Mouse (Mus musculus) liver, embryonic 15.5 days (tissue): ENCODE data around the gene Fgfr1op. TPM values are rescaled to one million over a fixed set of nuclear protein-coding genes. Genes with fewer than 3 reads are reported as not detected.
A peak's percentile ranks its signal among the peaks of the same experiment; 100 is the strongest.
"Not testable (repeated sequence)": the region's sequence is repeated elsewhere in the genome, so short reads cannot be mapped to it uniquely, and the experiment has no call there.

Experiments used
- ATAC-seq: fragments of 200-750 bp; cut with Nextera tagmentation; 2 replicates; pipeline ENCODE4 v1.8.0; 2017; ENCODE audit warnings: moderate number of reproducible peaks, mild to moderate bottlenecking, moderate library complexity; ENCODE audit not compliant: insufficient read depth
- H3K27ac ChIP-seq: fragments of 300-500 bp; sonication (generic); replicated peaks from 2 replicates; pipeline ENCODE4 v1.5.1; 2015; ENCODE audit warnings: mild to moderate bottlenecking, inconsistent platforms
- H3K27me3 ChIP-seq: fragments of 300-500 bp; sonication (generic); 2 replicates; pipeline ENCODE4 v1.6.1; 2015; ENCODE audit warnings: mild to moderate bottlenecking, inconsistent platforms
- H3K36me3 ChIP-seq: fragments of 300-500 bp; sonication (generic); replicated peaks from 2 replicates; pipeline ENCODE4 v1.6.1; 2015; ENCODE audit warnings: moderate library complexity, mild to moderate bottlenecking, inconsistent platforms
- H3K4me1 ChIP-seq: fragments of 300-500 bp; sonication (generic); replicated peaks from 2 replicates; pipeline ENCODE4 v1.6.1; 2015; ENCODE audit warnings: inconsistent platforms
- H3K4me2 ChIP-seq: fragments of 300-500 bp; sonication (generic); 2 replicates; pipeline ENCODE4 v1.6.1; 2015; ENCODE audit warnings: moderate library complexity, mild to moderate bottlenecking, inconsistent platforms
- H3K4me3 ChIP-seq: fragments of 300-500 bp; sonication (generic); replicated peaks from 2 replicates; pipeline ENCODE4 v1.5.1; 2015; ENCODE audit warnings: mild to moderate bottlenecking, inconsistent platforms
- H3K9ac ChIP-seq: fragments of 300-500 bp; sonication (generic); 2 replicates; pipeline ENCODE4 v1.6.1; 2015; ENCODE audit warnings: moderate library complexity, mild to moderate bottlenecking, inconsistent platforms
- H3K9me3 ChIP-seq: fragments of 300-500 bp; sonication (generic); replicated peaks from 2 replicates; pipeline ENCODE4 v1.6.1; 2016; ENCODE audit warnings: inconsistent platforms
- WGBS: fragments of 180-500 bp; shearing (Covaris S2); methylation state at CpG from one replicate; pipeline ENCODE4 v1.1.7; 2015; ENCODE audit warnings: mixed read lengths; ENCODE audit not compliant: insufficient replicate concordance; 5-methylcytosine and 5-hydroxymethylcytosine counted together
- polyA plus RNA-seq: library from polyadenylated mRNA; unstranded; fragments of >200 nt; fragmentation: Nextera tagmentation; extraction: Ambion mirVana; gene quantifications from 2 replicates; pipeline ENCODE4 v1.2.1, GENCODE M21; 2015

Fgfr1op gene
- 9.7 and 9.8 TPM in 2 replicates for polyA plus RNA-seq

DNA sequence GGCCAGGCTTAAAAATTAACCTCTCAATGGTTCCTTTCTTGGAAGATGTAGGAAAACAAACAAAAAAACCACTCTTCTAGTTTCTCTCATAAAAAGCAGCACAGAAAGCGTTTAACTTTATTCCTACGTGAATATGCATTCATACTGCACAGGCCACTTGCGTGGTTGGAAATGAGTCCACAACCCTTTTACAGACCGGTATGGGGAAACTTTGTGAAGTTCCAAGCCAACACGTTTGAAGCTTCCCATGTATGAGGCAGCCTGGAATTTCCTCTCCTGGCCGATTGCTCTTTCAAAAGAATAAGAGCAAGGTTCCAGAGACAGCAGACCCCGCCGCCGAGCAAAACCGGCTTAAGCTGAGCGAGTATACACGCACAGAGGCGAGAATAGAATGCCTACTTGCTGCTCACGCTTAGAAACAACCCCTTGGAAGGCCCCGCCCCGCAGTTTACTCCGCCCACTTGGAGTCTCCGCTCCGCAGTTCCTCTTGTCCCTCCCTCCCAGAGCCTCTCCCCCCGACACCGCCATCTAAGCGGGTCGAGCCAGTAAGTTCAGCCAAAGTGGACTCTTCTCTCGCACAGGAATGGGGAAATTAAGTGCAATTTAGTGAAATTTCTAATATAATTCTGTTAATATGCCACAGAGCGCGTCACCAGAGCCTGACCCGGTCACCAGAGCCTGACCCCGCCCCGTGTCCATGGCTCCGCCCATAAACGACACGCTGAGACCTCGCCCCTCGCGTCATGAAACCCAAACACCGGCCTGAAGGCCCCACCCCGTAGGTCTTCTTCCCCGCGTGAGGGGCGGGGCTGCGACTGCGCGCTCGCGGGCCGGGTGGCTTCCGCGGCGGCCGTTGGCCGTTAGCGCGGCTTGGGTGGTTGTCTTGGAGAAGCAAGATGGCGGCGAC, at the start of gene Fgfr1op:
Fgfr1op (plus strand) TSS at position 801 of the 907 bp plus-strand sequence.
- H3K4me3 ChIP-seq: peak within 1 kb of the TSS; percentile 65
- 1% methylated on average over 17 of the region's 55 CpGs for WGBS
- ATAC-seq: peak; percentile 97
- peaks cover 13% of the 10 kb centered on the region for H3K36me3 ChIP-seq
- H3K4me1 ChIP-seq, H3K27me3 ChIP-seq, H3K9me3 ChIP-seq: not testable (repeated sequence)
- 0 out of 2 replicates have a peak within 1 kb of the TSS, but pooled peaks have one; percentile 59 for H3K27ac ChIP-seq
- peak within 1 kb of the TSS; percentile 60; the same call in 1 of the 2 replicates for H3K9ac ChIP-seq
- H3K4me2 ChIP-seq: peak within 1 kb of the TSS; percentile 58

DNA sequence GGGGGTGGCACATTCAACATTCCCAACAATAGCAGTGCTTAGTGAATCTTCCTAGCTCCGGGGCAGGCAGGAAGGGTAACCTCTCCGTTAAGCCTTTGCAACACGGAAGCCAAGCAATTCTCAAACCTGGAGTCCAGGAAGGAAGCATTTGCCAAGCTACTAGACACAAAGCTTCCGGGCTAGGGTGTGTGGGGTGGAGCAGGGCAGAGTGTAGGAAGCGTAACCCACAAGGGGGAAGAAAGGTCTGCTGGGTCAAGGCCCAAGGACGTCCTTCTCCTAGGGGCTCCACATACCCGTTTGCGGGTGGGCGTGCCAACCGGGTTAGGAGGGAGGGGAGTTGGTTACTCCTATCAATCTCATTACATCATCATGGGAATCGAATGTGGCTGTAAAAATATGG, 48.9 kb upstream of the Fgfr1op start:
- H3K27me3 ChIP-seq, ATAC-seq, H3K4me1 ChIP-seq, H3K9ac ChIP-seq, H3K27ac ChIP-seq, H3K4me2 ChIP-seq, H3K4me3 ChIP-seq, H3K9me3 ChIP-seq, H3K36me3 ChIP-seq: not testable (repeated sequence)
- 15% methylated on average over 8 of the region's 11 CpGs for WGBS

DNA sequence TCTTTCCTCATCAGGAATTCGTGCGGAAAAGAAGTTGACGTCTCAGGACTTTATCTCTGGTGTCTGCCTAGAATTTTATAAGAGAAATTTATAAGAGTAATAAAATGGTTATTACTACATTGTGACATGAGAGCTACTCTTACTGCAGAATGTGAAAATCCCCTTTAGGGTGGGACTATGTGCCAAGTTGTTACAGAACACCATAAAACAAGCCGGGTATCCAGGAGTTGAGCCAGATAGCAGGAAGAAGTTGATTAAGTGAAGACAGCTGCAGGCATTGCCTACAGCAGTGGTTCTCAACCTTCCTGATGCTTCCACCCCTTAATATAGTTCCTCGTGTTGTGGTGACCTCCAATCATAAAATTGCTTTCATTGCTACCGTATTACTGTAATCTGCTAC, 48.4 kb upstream of the Fgfr1op start:
- H3K27me3 ChIP-seq, ATAC-seq, H3K4me3 ChIP-seq, H3K4me2 ChIP-seq, H3K27ac ChIP-seq, H3K9ac ChIP-seq, H3K36me3 ChIP-seq, H3K9me3 ChIP-seq, H3K4me1 ChIP-seq: not testable (repeated sequence)
- WGBS: no CpG with 5 or more reads among the region's 6 CpGs

DNA sequence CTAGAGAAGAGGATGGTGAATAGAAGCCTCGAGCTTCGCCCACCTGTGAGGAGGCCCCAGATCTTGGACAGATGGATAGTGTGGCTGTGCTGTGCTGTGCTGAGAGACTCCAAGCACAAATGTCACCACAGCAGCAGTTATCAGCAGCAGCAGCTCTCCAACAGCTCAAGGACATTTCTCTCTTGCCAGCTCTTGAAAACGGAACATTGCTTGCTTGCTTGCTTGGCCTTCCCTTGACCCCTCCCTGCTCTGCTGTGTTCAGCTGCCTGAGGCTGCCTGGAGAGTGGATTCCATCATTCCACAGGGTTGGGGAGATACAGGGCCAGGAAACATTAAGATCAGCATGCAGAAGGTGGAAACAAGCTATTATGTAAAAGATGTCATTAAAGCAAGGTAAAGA, 42.3 kb upstream of the Fgfr1op start:
- no CpG with 5 or more reads among the region's 3 CpGs for WGBS

DNA sequence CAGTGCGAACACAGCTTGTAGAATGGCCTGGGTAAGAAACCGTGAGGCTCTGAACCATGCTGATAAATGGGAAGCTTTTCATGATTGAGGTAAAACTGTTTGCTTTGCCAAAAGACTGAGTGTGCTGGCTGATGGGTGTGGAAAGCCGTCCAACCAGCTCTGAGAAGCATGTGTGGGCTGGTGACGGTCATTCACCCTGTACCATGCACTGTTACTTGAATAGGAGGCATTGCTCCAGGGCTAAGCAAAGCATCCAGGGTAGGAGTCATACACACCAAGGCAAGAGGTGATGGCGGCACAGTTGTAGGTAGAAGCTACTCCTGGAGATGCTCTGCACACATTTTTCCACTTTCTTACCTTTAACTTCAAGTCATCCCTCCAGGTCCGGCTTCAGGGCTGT, 40.7 kb upstream of the Fgfr1op start:
- H3K27me3 ChIP-seq, ATAC-seq, H3K4me2 ChIP-seq, H3K36me3 ChIP-seq, H3K27ac ChIP-seq, H3K4me3 ChIP-seq, H3K4me1 ChIP-seq, H3K9me3 ChIP-seq, H3K9ac ChIP-seq: not testable (repeated sequence)
- WGBS: 70% methylated on average over 3 of the region's 6 CpGs

More for the DNA sequence above, 42.3 kb upstream of the Fgfr1op start:
- not testable (repeated sequence) for H3K4me3 ChIP-seq, H3K27ac ChIP-seq, H3K4me2 ChIP-seq, H3K9ac ChIP-seq, ATAC-seq, H3K36me3 ChIP-seq, H3K9me3 ChIP-seq, H3K4me1 ChIP-seq, H3K27me3 ChIP-seq

DNA sequence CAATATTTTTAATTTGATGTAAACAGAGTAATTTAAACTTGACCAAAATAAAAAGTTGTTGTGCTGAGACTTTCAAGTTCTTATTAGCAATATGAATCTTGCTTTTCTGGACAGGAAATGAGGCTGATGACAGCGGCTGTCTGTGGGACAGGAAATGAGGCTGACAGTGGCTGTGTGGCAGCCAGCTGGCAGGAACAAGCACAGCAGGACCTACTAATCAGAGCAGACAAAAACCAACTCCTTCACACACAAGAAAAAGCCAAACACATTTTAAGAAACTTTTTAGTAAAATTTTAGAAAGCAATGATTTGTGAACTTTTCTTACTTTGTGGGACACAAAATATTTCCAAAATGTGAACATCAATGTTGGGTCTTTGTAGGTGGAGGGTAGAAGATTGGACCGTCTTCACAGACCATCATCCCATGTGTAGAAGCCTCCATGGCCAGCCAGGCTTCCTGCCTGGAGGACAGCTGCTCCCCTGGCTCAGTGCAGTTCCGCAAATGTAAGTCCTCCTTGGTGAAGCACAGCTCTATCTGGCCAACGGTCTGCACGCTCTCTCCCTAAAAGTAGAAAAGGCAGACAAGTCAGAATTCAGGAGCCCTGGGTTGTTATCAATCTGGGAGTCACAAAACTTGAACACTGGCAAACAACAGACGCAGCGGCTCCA, 36.8 kb upstream of the Fgfr1op start:
- H3K27me3 ChIP-seq, H3K4me1 ChIP-seq, H3K9me3 ChIP-seq, H3K4me2 ChIP-seq, H3K4me3 ChIP-seq, H3K36me3 ChIP-seq, H3K27ac ChIP-seq, ATAC-seq, H3K9ac ChIP-seq: not testable (repeated sequence)
- 40% methylated on average over 1 of the region's 7 CpGs for WGBS

DNA sequence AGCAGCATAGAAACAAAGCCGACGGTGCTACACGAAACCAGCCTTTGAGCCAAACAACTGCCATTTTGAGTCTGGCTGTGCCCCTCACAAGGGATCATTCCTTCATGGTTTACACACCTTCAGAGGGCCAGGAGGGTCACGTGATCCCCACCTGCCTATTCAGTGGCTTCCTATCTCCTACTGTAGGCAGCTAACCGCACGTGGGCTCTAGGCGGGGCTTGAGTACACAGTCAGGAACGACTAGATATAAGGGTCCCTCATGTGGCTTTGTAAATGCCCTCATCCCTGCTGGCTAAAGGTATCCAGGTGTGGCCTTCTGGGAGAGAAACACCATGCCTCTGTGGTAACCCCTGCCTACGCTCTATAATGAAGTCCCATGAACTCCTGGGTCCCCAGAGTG, 35.7 kb upstream of the Fgfr1op start:
- ATAC-seq, H3K4me3 ChIP-seq: not testable (repeated sequence)

DNA sequence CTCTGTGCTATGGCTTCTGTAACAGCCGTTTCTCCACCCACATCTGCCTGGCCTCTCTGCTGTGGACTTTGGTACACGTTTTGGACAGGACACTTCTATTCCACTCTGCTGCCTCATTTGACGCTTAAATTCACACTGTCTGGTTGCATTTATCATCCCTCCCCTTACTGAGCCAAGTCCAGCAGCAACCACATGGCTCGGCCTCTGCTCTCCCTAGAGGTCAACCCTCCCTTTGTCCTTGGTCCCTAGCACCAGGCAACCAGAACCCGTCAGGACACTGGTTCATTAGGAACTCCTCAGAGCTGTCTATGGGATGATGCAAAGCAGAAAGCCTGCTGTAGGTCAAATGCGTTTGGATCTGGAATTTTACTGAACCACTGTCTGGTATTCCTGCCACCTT, 34.5 kb upstream of the Fgfr1op start:
- not testable (repeated sequence) for H3K27ac ChIP-seq, H3K27me3 ChIP-seq, H3K4me1 ChIP-seq, H3K36me3 ChIP-seq, H3K4me3 ChIP-seq, H3K4me2 ChIP-seq, H3K9ac ChIP-seq, H3K9me3 ChIP-seq, ATAC-seq
- no CpG with 5 or more reads among the region's 6 CpGs for whole genome bisulfite sequencing

More for the DNA sequence above, 35.7 kb upstream of the Fgfr1op start:
- H3K4me1 ChIP-seq, H3K27ac ChIP-seq, H3K9me3 ChIP-seq, H3K36me3 ChIP-seq, H3K4me2 ChIP-seq, H3K27me3 ChIP-seq, H3K9ac ChIP-seq: not testable (repeated sequence)
- WGBS: 74% methylated on average over 9 of the region's 9 CpGs

DNA sequence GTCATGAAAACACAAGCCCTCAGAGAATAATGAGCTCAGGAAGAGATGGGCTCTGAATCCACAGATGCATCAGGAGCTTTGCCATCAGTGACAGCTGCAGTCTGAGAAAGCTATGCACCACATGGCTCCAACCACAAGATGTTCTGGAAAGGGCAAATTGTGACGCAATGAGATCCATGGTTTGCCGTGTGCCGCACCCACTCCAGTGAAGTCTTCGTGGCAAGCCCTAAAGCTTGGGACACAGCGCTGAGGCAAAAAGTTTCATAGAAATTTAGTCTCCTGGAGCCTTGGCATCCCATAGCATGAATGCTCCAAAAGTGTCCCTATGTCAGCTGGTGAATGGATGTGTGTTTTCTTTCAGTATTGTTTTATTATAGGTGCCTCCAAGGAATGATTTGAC, 27.2 kb upstream of the Fgfr1op start:
- H3K4me1 ChIP-seq, H3K27me3 ChIP-seq, H3K9me3 ChIP-seq, H3K4me3 ChIP-seq, H3K27ac ChIP-seq, ATAC-seq, H3K4me2 ChIP-seq, H3K9ac ChIP-seq, H3K36me3 ChIP-seq: not testable (repeated sequence)
- WGBS: 87% methylated on average over 5 of the region's 5 CpGs

DNA sequence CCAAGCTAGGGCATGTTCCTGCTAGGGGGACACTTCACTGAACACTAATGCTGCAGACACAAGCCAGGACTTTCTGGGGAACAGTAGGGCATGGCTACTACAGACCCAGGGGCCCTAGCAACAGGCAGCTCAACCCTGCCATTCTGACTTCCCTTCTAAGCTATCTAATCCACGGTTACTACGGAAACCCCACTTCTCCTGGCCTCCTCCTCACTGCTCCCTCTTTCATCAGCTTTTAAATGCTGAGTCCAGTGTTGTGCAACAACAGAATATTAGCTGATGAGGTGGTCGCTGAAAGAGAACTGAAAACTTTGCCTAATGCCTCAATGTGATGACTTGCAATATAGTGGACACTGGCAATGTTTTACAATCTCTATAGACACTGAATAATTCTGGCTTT, 25.1 kb upstream of the Fgfr1op start:
- H3K9me3 ChIP-seq, H3K4me2 ChIP-seq, H3K9ac ChIP-seq, H3K27ac ChIP-seq, H3K4me3 ChIP-seq, H3K36me3 ChIP-seq, H3K27me3 ChIP-seq, ATAC-seq, H3K4me1 ChIP-seq: not testable (repeated sequence)
- 72% methylated on average over 3 of the region's 3 CpGs for WGBS

DNA sequence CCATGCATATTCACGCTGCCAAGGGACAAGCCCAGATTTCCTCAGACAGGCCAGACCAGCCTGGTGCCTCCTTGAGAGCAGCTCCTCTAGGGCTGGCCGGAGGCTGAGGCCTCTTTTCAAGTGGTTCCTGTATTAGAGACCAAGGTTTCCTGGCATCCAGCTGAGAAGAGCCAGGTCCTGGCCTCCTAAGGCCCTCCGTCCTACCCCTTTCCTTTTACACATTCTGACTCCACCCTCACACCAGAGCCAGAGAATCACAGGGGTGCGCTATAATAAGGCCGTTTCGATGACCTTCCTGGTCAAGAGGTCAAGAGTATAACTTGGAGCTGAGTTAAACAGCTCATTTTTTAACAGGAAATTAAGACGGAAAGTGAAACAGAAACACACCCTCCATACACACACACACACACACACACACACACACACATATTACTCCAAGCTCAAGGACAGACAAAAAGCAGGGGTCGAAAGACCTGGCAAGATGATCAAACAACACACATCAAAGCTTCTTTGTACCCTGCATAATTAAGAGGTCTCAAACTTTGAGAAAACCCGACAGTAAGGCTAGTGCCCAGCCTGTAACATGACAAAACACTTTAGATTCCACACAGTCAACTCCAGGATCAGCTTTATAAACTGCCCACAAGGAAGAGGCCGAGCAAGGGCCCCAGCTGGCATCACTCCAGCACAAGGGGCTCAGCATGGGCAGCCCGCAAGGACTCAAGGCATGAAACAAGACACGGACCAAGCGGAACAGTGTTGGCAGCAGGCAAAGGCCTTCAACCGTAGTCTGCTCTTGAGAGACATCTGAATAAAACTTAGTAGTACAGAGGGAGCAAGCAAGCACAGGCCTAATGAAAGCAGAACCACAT, 21.3 kb upstream of the Fgfr1op start:
- not testable (repeated sequence) for H3K4me3 ChIP-seq, H3K9me3 ChIP-seq, H3K27ac ChIP-seq, H3K4me1 ChIP-seq, H3K27me3 ChIP-seq, H3K9ac ChIP-seq, H3K4me2 ChIP-seq, H3K36me3 ChIP-seq, ATAC-seq
- WGBS: 60% methylated on average over 13 of the region's 14 CpGs
